Mouse (Mus musculus) megakaryocyte, embryonic 14.5 days (primary cell): ENCODE results near the gene Hyal1.

ENCODE experiments used
- FLI1 ChIP-seq: IDR thresholded peaks from 2 replicates; pipeline ENCODE4 v1.6.1; 2012; ENCODE audit warnings: low read length, inconsistent platforms, mixed read lengths
- GATA1 ChIP-seq: IDR thresholded peaks from 3 replicates; pipeline ENCODE4 v1.6.1; 2012; ENCODE audit warnings: mixed read lengths, low read length, inconsistent platforms, borderline replicate concordance

DNA sequence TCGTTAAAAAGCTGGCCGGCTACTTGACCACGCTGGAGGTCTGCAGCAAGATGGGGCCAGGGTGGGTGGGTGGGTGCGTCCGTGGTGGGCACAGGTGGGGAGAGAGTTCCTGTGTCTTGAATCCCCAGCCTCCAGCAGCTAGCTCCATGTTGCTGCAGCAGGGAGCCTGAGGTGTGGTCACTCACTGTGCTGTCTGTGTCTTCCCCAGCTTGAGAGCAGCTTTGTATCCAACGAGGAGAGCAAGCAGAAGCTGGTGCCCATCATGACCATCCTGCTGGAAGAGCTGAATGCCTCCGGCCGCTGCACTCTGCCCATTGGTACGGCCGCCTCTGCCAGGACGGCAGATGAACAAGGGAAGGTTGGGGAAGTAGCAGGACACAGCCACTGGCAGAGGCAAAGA, 33.4 kb upstream of the Hyal1 start:
- TF ChIP-seq GATA1 (no peak), FLI1 (no peak)
